Mouse (Mus musculus) liver, adult 2 months (tissue): ENCODE measurements around the gene Olfr509.

Experiments
- CTCF ChIP-seq: fragments of 200-500 bp; IDR thresholded peaks from 2 replicates; pipeline ENCODE4 v1.5.1; 2011; ENCODE audit warnings: low read depth, low read length, control low read depth
- POLR2A ChIP-seq: fragments of 200-500 bp; IDR thresholded peaks from 2 replicates; pipeline ENCODE4 v1.6.1; 2011; ENCODE audit warnings: low read length, control low read depth; ENCODE audit not compliant: insufficient read depth; ENCODE audit errors: extremely low read depth

DNA sequence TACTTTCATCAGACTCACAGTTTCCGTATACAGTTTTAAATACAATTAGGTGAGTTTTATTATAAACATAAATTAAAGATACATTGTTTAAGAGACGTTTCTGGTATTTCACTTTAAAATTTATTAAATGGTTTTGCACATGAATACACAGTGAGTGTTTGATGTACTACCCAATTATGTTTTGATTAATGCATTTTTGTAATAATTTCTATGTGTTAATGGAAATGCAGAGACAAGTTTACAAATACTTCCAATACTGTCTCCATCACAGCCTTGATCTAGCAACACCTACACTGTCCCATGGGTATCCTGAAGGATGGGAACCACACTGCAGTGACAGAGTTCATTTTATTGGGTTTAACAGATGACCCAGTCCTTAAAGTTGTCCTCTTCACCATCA, 30.2 kb downstream of the Olfr509 start, which contains the start of gene Olfr507:
- no peak for TF ChIP-seq POLR2A
- TF ChIP-seq CTCF: no peak
